Mouse (Mus musculus) embryonic fibroblast, embryonic 13.5 days (primary cell): ENCODE measurements around the gene Rpl36. TPM values are rescaled to one million over a fixed set of nuclear protein-coding genes. Genes with fewer than 3 reads are reported as not detected.

ENCODE experiments used
- H3K27ac ChIP-seq: 2 replicates; pipeline ENCODE4 v1.5.1; 2012; ENCODE audit warnings: low read length, control low read depth, inconsistent platforms; ENCODE audit not compliant: insufficient read depth
- H3K4me1 ChIP-seq: 2 replicates; pipeline ENCODE4 v1.6.1; 2011; ENCODE audit warnings: low read length; ENCODE audit not compliant: control insufficient read depth, insufficient read depth
- H3K4me3 ChIP-seq: 2 replicates; pipeline ENCODE4 v1.5.1; 2011; ENCODE audit warnings: mild to moderate bottlenecking, control low read depth, low read length; ENCODE audit not compliant: insufficient read depth
- CTCF ChIP-seq: IDR thresholded peaks from 2 replicates; pipeline ENCODE4 v1.5.1; 2011; ENCODE audit warnings: mild to moderate bottlenecking, control low read depth, low read length, moderate library complexity, borderline replicate concordance; ENCODE audit not compliant: insufficient read depth
- POLR2A ChIP-seq: IDR thresholded peaks from 2 replicates; pipeline ENCODE4 v1.6.1; 2011; ENCODE audit warnings: low read depth, mild to moderate bottlenecking, control low read depth, low read length, moderate library complexity
- polyA plus RNA-seq: library from polyadenylated mRNA; stranded (reverse); fragments of >200 nt; gene quantifications from 2 replicates; pipeline ENCODE4 v1.2.4, GENCODE M21; 2011; ENCODE audit warnings: low read depth; ENCODE audit not compliant: missing spikeins, insufficient read length

Gene Rpl36
- polyA plus RNA-seq, 1 experiment = 200 TPM

GRCm38 (mm10) chr17:56585171-56585821 lies 27.9 kb upstream of the Rpl36 start:
- peak overlapping the region; percentile 91 for H3K27ac ChIP-seq
- TF ChIP-seq CTCF (no peak), POLR2A (no peak)
- H3K4me1 ChIP-seq = peaks cover 17% of the 10 kb centered on the region
- H3K4me3 ChIP-seq = peak overlapping the region; percentile 74

GRCm38 (mm10) chr17:56587773-56588172 lies 25.4 kb upstream of the Rpl36 start:
- TF ChIP-seq CTCF (no peak), POLR2A (no peak)
- Histone ChIP-seq H3K4me1 (peaks cover 9% of the 10 kb centered on the region), H3K27ac (no peak overlapping the region), H3K4me3 (no peak overlapping the region)

GRCm38 (mm10) chr17:56588921-56589320 lies 24.3 kb upstream of the Rpl36 start:
- peaks cover 9% of the 10 kb centered on the region for H3K4me1 ChIP-seq
- no peak for TF ChIP-seq CTCF
- no peak for TF ChIP-seq POLR2A

GRCm38 (mm10) chr17:56592553-56592952 lies 20.7 kb upstream of the Rpl36 start:
- TF ChIP-seq POLR2A = no peak
- no peak for TF ChIP-seq CTCF
- H3K4me3 ChIP-seq = no peak overlapping the region
- H3K27ac ChIP-seq = no peak overlapping the region
- no peaks in the 10 kb centered on the region for H3K4me1 ChIP-seq

More at GRCm38 (mm10) chr17:56588921-56589320, 24.3 kb upstream of the Rpl36 start:
- Histone ChIP-seq H3K27ac (no peak overlapping the region), H3K4me3 (no peak overlapping the region)

- Histone ChIP-seq H3K4me1 (no peaks in the 10 kb centered on the region), H3K4me3 (no peak overlapping the region), H3K27ac (no peak overlapping the region)
- TF ChIP-seq POLR2A = no peak
- no peak for TF ChIP-seq CTCF
Measured at GRCm38 (mm10) chr17:56593527-56594271, 19.5 kb upstream of the Rpl36 start.

- H3K27ac ChIP-seq = no peak overlapping the region
- no peak overlapping the region for H3K4me3 ChIP-seq
- H3K4me1 ChIP-seq = 0 out of 2 replicates have a peak, but pooled peaks cover 4% of the 10 kb centered on the region
- TF ChIP-seq CTCF (no peak), POLR2A (no peak)
Measured at GRCm38 (mm10) chr17:56603186-56604069, 9.8 kb upstream of the Rpl36 start.

GRCm38 (mm10) chr17:56604070-56604380 lies 9.2 kb upstream of the Rpl36 start:
- no peak overlapping the region for H3K4me3 ChIP-seq
- TF ChIP-seq CTCF (no peak), POLR2A (no peak)
- H3K4me1 ChIP-seq = 0 out of 2 replicates have a peak, but pooled peaks cover 6% of the 10 kb centered on the region
- H3K27ac ChIP-seq = no peak overlapping the region

- TF ChIP-seq POLR2A (no peak), CTCF (no peak)
- Histone ChIP-seq H3K27ac (no peak overlapping the region), H3K4me1 (0 out of 2 replicates have a peak, but pooled peaks cover 6% of the 10 kb centered on the region)
Measured at GRCm38 (mm10) chr17:56604422-56604821, 8.8 kb upstream of the Rpl36 start.

GRCm38 (mm10) chr17:56605431-56605830 lies 7.8 kb upstream of the Rpl36 start:
- TF ChIP-seq CTCF = no peak
- TF ChIP-seq POLR2A = no peak
- H3K4me3 ChIP-seq = no peak overlapping the region
- 0 out of 2 replicates have a peak, but pooled peaks cover 6% of the 10 kb centered on the region for H3K4me1 ChIP-seq
- H3K27ac ChIP-seq = no peak overlapping the region

More at GRCm38 (mm10) chr17:56604422-56604821, 8.8 kb upstream of the Rpl36 start:
- no peak overlapping the region for H3K4me3 ChIP-seq

- TF ChIP-seq POLR2A = no peak
- no peak for TF ChIP-seq CTCF
- H3K27ac ChIP-seq = no peak overlapping the region
- H3K4me3 ChIP-seq = no peak overlapping the region
- 0 out of 2 replicates have a peak, but pooled peaks cover 6% of the 10 kb centered on the region for H3K4me1 ChIP-seq
Measured at GRCm38 (mm10) chr17:56607521-56608062, 5.6 kb upstream of the Rpl36 start.
